Mouse (Mus musculus) spleen, adult 18-20 months (tissue): ENCODE data around the gene Prss30.
"Not testable (repeated sequence)": the region's sequence is repeated elsewhere in the genome, so short reads cannot be mapped to it uniquely, and the experiment has no call there.

Experiments
- DNase-seq, 2 experiments: peaks; one replicate each; pipeline ENCODE4 v3.0.0; 2022; ENCODE audit warnings: mixed read lengths in 2 of 2

Prss30 gene

GRCm38 (mm10) chr17:23982912-23983311 lies 2.5 kb upstream of the Prss30 start:
- DNase-seq, result no peak

- no peak for DNase-seq
These were observed 895 bp downstream of the Prss30 start for GRCm38 (mm10) chr17:23979471-23979870.

- no peak for DNase-seq
These were observed 3.7 kb downstream of the Prss30 start for GRCm38 (mm10) chr17:23976665-23977064.

GRCm38 (mm10) chr17:23971315-23971714 lies 9.1 kb downstream of the Prss30 start:
- no peak for DNase-seq

GRCm38 (mm10) chr17:23969231-23969630 lies 11.1 kb downstream of the Prss30 start:
- DNase-seq, result peak; percentile 42 to 72

GRCm38 (mm10) chr17:23968780-23969179 lies 11.6 kb downstream of the Prss30 start:
- DNase-seq, result no peak

- peak in 1 of 2 experiments; percentile 16 for DNase-seq
These were observed 13.5 kb downstream of the Prss30 start for GRCm38 (mm10) chr17:23966658-23967401.

- DNase-seq, result no peak
These were observed 14.5 kb downstream of the Prss30 start for GRCm38 (mm10) chr17:23965805-23966425.

- no peak for DNase-seq
These were observed 18.7 kb downstream of the Prss30 start for GRCm38 (mm10) chr17:23961573-23962122.

- DNase-seq, result peak; percentile 31 to 67
These were observed 20.2 kb downstream of the Prss30 start for GRCm38 (mm10) chr17:23960084-23960738.

- DNase-seq, result no peak
These were observed 25.2 kb downstream of the Prss30 start, which contains the start of gene Sbpl for GRCm38 (mm10) chr17:23955174-23955573. Gene Sbpl (minus strand): TSS chr17:23955274.

- not testable (repeated sequence) for DNase-seq
These were observed 29.5 kb downstream of the Prss30 start for GRCm38 (mm10) chr17:23950828-23951227.

GRCm38 (mm10) chr17:23949068-23949467 lies 31.3 kb downstream of the Prss30 start:
- DNase-seq, result no peak

GRCm38 (mm10) chr17:23947486-23947885 lies 32.9 kb downstream of the Prss30 start:
- DNase-seq, result not testable (repeated sequence)

- DNase-seq, result no peak
These were observed 39.0 kb downstream of the Prss30 start, which contains the start of gene Sbp for GRCm38 (mm10) chr17:23941372-23941771. Gene Sbp (plus strand): TSS chr17:23941672.

- no peak for DNase-seq
These were observed 49.2 kb downstream of the Prss30 start for GRCm38 (mm10) chr17:23931157-23931556.

- peak; percentile 10 to 33 for DNase-seq
These were observed 55.3 kb downstream of the Prss30 start for GRCm38 (mm10) chr17:23925090-23925493.

GRCm38 (mm10) chr17:23924531-23925007 lies 55.8 kb downstream of the Prss30 start:
- DNase-seq, result peak; percentile 82 to 87
